Mouse (Mus musculus) splenic B cell, adult 2 months (primary cell): Measurements from ENCODE around the gene Osbpl7.
A peak's percentile ranks its signal among the peaks of the same experiment; 100 is the strongest.

ENCODE experiments used
- DNase-seq: peaks from one replicate; pipeline ENCODE4 v3.0.0-alpha.2; 2011; ENCODE audit warnings: low read depth, low spot score
- H3K27me3 ChIP-seq: 2 replicates; pipeline ENCODE4 v1.6.1; 2012; ENCODE audit warnings: mild to moderate bottlenecking, low read length, moderate library complexity, mixed read lengths; ENCODE audit not compliant: control insufficient read depth, poor library complexity, insufficient read depth, severe bottlenecking
- H3K36me3 ChIP-seq: 2 replicates; pipeline ENCODE4 v1.6.1; 2012; ENCODE audit warnings: mild to moderate bottlenecking, low read length, moderate library complexity, mixed read lengths; ENCODE audit not compliant: control insufficient read depth, poor library complexity, insufficient read depth, severe bottlenecking

Osbpl7 gene

GRCm38 (mm10) chr11:97029686-97030417 is 20.6 kb upstream of the Osbpl7 start, which contains the start of gene Scrn2:
Gene Scrn2, plus strand, starts transcription at chr11:97029938.
- Histone ChIP-seq H3K36me3 (no peaks in the 10 kb centered on the region), H3K27me3 (no peaks in the 10 kb centered on the region)
- DNase-seq: peak; percentile 90

- Histone ChIP-seq H3K27me3 (no peaks in the 10 kb centered on the region), H3K36me3 (no peaks in the 10 kb centered on the region)
- DNase-seq: no peak
These were observed 20.0 kb upstream of the Osbpl7 start for GRCm38 (mm10) chr11:97030426-97030825.

- no peak for DNase-seq
- no peaks in the 10 kb centered on the region for H3K36me3 ChIP-seq
- no peaks in the 10 kb centered on the region for H3K27me3 ChIP-seq
These were observed 18.5 kb upstream of the Osbpl7 start for GRCm38 (mm10) chr11:97031977-97032376.

GRCm38 (mm10) chr11:97032499-97032898 is 17.9 kb upstream of the Osbpl7 start:
- no peaks in the 10 kb centered on the region for H3K27me3 ChIP-seq
- no peak for DNase-seq
- H3K36me3 ChIP-seq: no peaks in the 10 kb centered on the region

GRCm38 (mm10) chr11:97033781-97034180 is 16.6 kb upstream of the Osbpl7 start:
- Histone ChIP-seq H3K27me3 (no peaks in the 10 kb centered on the region), H3K36me3 (no peaks in the 10 kb centered on the region)
- DNase-seq: no peak

GRCm38 (mm10) chr11:97036141-97036540 is 14.3 kb upstream of the Osbpl7 start:
- H3K36me3 ChIP-seq: no peaks in the 10 kb centered on the region
- H3K27me3 ChIP-seq: no peaks in the 10 kb centered on the region
- no peak for DNase-seq

GRCm38 (mm10) chr11:97038881-97039280 is 11.5 kb upstream of the Osbpl7 start:
- H3K27me3 ChIP-seq: no peaks in the 10 kb centered on the region
- no peak for DNase-seq
- no peaks in the 10 kb centered on the region for H3K36me3 ChIP-seq

- no peaks in the 10 kb centered on the region for H3K36me3 ChIP-seq
- DNase-seq: no peak
These were observed 10.0 kb upstream of the Osbpl7 start for GRCm38 (mm10) chr11:97040301-97041021.

GRCm38 (mm10) chr11:97041022-97041899 is 9.2 kb upstream of the Osbpl7 start, which contains the start of the genes Lrrc46 and Mrpl10:
Gene Lrrc46, minus strand, starts transcription at chr11:97041407.
Gene Mrpl10, plus strand, starts transcription at chr11:97041560.
- no peaks in the 10 kb centered on the region for H3K27me3 ChIP-seq

More at GRCm38 (mm10) chr11:97040301-97041021, 10.0 kb upstream of the Osbpl7 start:
- no peaks in the 10 kb centered on the region for H3K27me3 ChIP-seq

GRCm38 (mm10) chr11:97044902-97045301 is 5.5 kb upstream of the Osbpl7 start:
- Histone ChIP-seq H3K27me3 (no peaks in the 10 kb centered on the region), H3K36me3 (no peaks in the 10 kb centered on the region)
- no peak for DNase-seq

More at GRCm38 (mm10) chr11:97041022-97041899, 9.2 kb upstream of the Osbpl7 start, which contains the start of the genes Lrrc46 and Mrpl10:
- DNase-seq: peak; percentile 98
- no peaks in the 10 kb centered on the region for H3K36me3 ChIP-seq

GRCm38 (mm10) chr11:97045861-97046260 is 4.6 kb upstream of the Osbpl7 start:
- DNase-seq: peak; percentile 67
- no peaks in the 10 kb centered on the region for H3K36me3 ChIP-seq
- H3K27me3 ChIP-seq: no peaks in the 10 kb centered on the region

- Histone ChIP-seq H3K27me3 (no peaks in the 10 kb centered on the region), H3K36me3 (0 out of 2 replicates have a peak, but pooled peaks cover 3% of the 10 kb centered on the region)
- no peak for DNase-seq
These were observed 2.3 kb upstream of the Osbpl7 start for GRCm38 (mm10) chr11:97048090-97048650.

- DNase-seq: no peak
- Histone ChIP-seq H3K27me3 (no peaks in the 10 kb centered on the region), H3K36me3 (peaks cover 5% of the 10 kb centered on the region; the same call in 1 of the 2 replicates)
These were observed 839 bp upstream of the Osbpl7 start for GRCm38 (mm10) chr11:97049492-97050085.
